Mouse (Mus musculus) hindbrain, embryonic 12.5 days (tissue): ENCODE measurements around the gene Drd4. TPM values are rescaled to one million over a fixed set of nuclear protein-coding genes. Genes with fewer than 3 reads are reported as not detected.
A peak's percentile ranks its signal among the peaks of the same experiment; 100 is the strongest.
"Not testable (repeated sequence)": the region's sequence is repeated elsewhere in the genome, so short reads cannot be mapped to it uniquely, and the experiment has no call there.

ENCODE experiments used
- ATAC-seq: fragments of 200-750 bp; cut with Nextera tagmentation; 2 replicates; pipeline ENCODE4 v1.8.0; 2017; ENCODE audit warnings: moderate TSS enrichment; ENCODE audit not compliant: low FRiP score
- H3K27ac ChIP-seq: fragments of 300-500 bp; sonication (generic); 2 replicates; pipeline ENCODE4 v1.5.1; 2016; ENCODE audit warnings: mild to moderate bottlenecking
- H3K27me3 ChIP-seq: fragments of 300-500 bp; sonication (generic); 2 replicates; pipeline ENCODE4 v1.6.1; 2016; ENCODE audit warnings: mild to moderate bottlenecking
- H3K36me3 ChIP-seq: fragments of 300-500 bp; sonication (generic); 2 replicates; pipeline ENCODE4 v1.6.1; 2016; ENCODE audit warnings: mild to moderate bottlenecking
- H3K4me1 ChIP-seq: fragments of 300-500 bp; sonication (generic); 2 replicates; pipeline ENCODE4 v1.6.1; 2016
- H3K4me2 ChIP-seq: fragments of 300-500 bp; sonication (generic); replicated peaks from 2 replicates; pipeline ENCODE4 v1.6.1; 2016; ENCODE audit warnings: mild to moderate bottlenecking
- H3K4me3 ChIP-seq: fragments of 300-500 bp; sonication (generic); 2 replicates; pipeline ENCODE4 v1.5.1; 2016; ENCODE audit warnings: mild to moderate bottlenecking
- H3K9ac ChIP-seq: fragments of 300-500 bp; sonication (generic); 2 replicates; pipeline ENCODE4 v1.6.1; 2016; ENCODE audit warnings: mild to moderate bottlenecking, moderate library complexity
- H3K9me3 ChIP-seq: fragments of 300-500 bp; sonication (generic); replicated peaks from 2 replicates; pipeline ENCODE4 v1.6.1; 2016; ENCODE audit warnings: mild to moderate bottlenecking
- WGBS: fragments of 180-500 bp; shearing (Covaris S2); methylation state at CpG from one replicate; pipeline ENCODE4 v1.1.7; 2016; 5-methylcytosine and 5-hydroxymethylcytosine counted together
- polyA plus RNA-seq: library from polyadenylated mRNA; unstranded; fragments of >200 nt; fragmentation: Nextera tagmentation; extraction: Ambion mirVana; gene quantifications from 2 replicates; pipeline ENCODE4 v1.2.1, GENCODE M21; 2016

Drd4 gene
- 0.81 and 0.86 TPM in 2 replicates for polyA plus RNA-seq

DNA sequence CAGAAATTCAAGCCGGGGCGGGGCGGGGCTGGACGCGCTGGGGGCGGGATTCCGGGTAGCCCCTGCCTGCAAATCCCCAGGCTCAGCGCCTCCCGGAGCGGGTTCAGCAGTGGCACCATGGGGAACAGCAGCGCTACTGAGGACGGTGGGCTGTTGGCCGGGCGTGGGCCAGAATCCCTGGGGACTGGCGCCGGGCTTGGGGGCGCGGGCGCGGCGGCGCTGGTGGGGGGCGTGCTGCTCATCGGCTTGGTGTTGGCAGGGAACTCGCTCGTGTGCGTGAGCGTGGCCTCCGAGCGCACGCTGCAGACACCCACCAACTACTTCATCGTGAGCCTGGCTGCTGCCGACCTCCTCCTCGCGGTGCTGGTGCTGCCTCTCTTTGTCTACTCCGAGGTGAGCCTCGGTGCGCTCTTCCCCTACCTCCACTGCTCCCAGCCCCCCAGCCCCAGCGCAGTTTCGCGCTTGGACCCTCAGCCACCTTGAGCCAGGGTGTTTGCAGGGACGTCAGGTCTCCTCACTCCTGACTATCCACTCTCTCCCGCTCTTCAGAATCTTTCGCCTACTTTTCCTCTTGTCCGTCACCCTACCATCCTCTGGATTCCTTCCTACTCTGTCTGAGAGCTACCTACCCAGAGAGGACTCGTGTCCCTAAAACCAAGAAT is at the start of gene Drd4:
Drd4 (plus strand) TSS at position 86 of the 662 bp plus-strand sequence.
- peaks cover 30% of the 10 kb centered on the region for H3K4me1 ChIP-seq
- WGBS = 2% methylated on average over 46 of the region's 46 CpGs
- H3K27ac ChIP-seq = no peak within 1 kb of the TSS
- peaks cover 6% of the 10 kb centered on the region for H3K36me3 ChIP-seq
- H3K4me2 ChIP-seq = peak within 1 kb of the TSS; percentile 92
- ATAC-seq = peak; percentile 48; the same call in 1 of the 2 replicates
- H3K9me3 ChIP-seq = no peaks in the 10 kb centered on the region
- H3K4me3 ChIP-seq = peak within 1 kb of the TSS; percentile 51
- H3K27me3 ChIP-seq = peaks cover 70% of the 10 kb centered on the region
- peak within 1 kb of the TSS; percentile 68 for H3K9ac ChIP-seq

DNA sequence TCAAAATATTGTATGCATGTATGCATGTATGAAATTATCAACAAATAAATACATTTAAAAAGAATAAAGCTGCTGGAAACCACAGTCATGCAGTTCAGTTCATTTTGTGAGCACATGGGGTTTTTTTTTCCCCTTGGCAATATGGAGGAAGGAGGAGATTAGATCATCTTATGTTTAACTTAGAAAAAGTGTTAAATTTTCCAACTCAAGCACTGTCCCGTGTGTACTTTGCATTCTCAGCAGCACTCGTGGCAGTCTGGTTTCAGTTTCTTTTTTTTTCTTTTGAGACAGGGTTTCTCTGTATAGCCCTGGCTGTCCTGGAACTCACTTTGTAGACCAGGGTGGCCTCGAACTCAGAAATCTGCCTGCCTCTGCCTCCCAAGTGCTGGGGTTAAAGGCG is 41.3 kb upstream of the Drd4 start:
- not testable (repeated sequence) for H3K27me3 ChIP-seq, ATAC-seq, H3K4me2 ChIP-seq, H3K4me1 ChIP-seq, H3K27ac ChIP-seq, H3K9ac ChIP-seq, H3K9me3 ChIP-seq, H3K4me3 ChIP-seq
- 90% methylated on average over 4 of the region's 4 CpGs for WGBS
- peaks cover 91% of the 10 kb centered on the region for H3K36me3 ChIP-seq

DNA sequence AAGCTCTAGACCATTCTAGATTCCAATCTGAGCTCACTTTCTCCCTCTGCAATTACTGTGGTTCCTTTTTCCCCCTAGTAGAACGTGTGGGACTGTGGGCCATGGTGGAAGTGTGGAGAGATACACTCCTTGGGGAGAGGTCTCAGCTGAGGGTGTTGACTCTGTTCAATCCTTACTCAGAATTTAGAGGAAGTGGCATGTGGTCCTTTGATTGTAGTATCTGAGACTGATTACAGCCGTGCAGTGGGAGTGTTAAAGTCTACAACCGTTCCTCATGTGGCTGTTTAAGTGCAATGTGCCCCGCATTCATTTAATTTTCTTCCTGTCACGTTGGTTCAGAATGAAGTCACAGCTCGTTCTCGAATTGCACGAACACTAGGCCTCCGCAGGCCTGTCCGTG is 35.6 kb upstream of the Drd4 start:
- 92% methylated on average over 10 of the region's 10 CpGs for WGBS

DNA sequence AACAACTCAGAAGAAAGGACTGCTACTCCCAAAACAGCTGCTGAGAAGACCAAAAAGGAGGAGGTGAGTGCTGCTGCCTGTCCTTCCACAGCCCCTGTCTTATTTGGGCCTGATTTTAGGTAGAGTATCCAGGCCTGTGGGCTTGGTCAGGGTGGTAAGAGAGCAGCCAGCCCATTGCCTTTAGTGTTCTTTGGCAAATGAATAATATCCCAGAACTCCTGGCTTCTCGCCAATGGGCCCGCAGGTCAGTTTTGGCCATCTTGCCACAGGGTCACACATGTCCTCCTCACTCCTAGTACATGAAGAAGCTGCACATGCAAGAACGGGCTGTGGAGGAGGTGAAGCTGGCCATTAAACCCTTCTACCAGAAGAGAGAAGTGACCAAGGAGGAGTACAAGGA is 30.3 kb upstream of the Drd4 start:
- WGBS = 93% methylated on average over 3 of the region's 3 CpGs
- Histone ChIP-seq H3K4me3 (no peak overlapping the region), H3K27me3 (no peaks in the 10 kb centered on the region; the same call in 1 of the 2 replicates), H3K27ac (no peak overlapping the region), H3K36me3 (peaks cover 83% of the 10 kb centered on the region), H3K9me3 (no peaks in the 10 kb centered on the region), H3K4me1 (peaks cover 15% of the 10 kb centered on the region; the same call in 1 of the 2 replicates), H3K9ac (no peak overlapping the region), H3K4me2 (no peak overlapping the region)
- no peak for ATAC-seq

More for the DNA sequence above, 35.6 kb upstream of the Drd4 start:
- Histone ChIP-seq H3K9me3 (no peaks in the 10 kb centered on the region), H3K9ac (no peak overlapping the region), H3K4me2 (no peak overlapping the region), H3K27me3 (no peaks in the 10 kb centered on the region), H3K4me1 (no peaks in the 10 kb centered on the region), H3K36me3 (peaks cover 90% of the 10 kb centered on the region), H3K27ac (no peak overlapping the region), H3K4me3 (no peak overlapping the region)
- ATAC-seq = no peak

DNA sequence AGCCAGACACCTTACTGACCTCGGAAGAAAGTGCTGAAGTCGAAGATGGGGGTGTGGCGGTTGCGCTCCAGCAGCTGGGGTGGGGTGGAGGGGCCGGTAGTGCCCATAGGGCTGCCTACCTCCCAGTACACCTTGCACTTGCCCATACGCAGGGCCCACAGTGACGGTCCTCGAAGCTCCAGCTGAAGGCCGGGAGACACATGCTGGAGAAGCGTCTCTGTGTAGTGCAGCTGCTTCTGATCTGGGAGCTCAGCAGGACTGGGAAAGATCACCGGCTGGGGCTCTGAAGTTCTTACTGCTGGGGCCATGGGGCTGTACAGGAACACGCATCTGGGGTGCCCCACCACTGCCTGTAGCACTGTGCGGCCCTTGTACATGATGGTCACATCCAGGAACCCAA is 28.2 kb upstream of the Drd4 start:
- no peak overlapping the region for H3K4me3 ChIP-seq
- H3K4me1 ChIP-seq = peaks cover 15% of the 10 kb centered on the region; the same call in 1 of the 2 replicates
- no peak overlapping the region for H3K9ac ChIP-seq
- 90% methylated on average over 13 of the region's 13 CpGs for WGBS
- no peaks in the 10 kb centered on the region for H3K9me3 ChIP-seq
- no peak for ATAC-seq
- H3K36me3 ChIP-seq = peaks cover 61% of the 10 kb centered on the region
- no peaks in the 10 kb centered on the region; the same call in 1 of the 2 replicates for H3K27me3 ChIP-seq
- no peak overlapping the region for H3K27ac ChIP-seq
- no peak overlapping the region for H3K4me2 ChIP-seq

DNA sequence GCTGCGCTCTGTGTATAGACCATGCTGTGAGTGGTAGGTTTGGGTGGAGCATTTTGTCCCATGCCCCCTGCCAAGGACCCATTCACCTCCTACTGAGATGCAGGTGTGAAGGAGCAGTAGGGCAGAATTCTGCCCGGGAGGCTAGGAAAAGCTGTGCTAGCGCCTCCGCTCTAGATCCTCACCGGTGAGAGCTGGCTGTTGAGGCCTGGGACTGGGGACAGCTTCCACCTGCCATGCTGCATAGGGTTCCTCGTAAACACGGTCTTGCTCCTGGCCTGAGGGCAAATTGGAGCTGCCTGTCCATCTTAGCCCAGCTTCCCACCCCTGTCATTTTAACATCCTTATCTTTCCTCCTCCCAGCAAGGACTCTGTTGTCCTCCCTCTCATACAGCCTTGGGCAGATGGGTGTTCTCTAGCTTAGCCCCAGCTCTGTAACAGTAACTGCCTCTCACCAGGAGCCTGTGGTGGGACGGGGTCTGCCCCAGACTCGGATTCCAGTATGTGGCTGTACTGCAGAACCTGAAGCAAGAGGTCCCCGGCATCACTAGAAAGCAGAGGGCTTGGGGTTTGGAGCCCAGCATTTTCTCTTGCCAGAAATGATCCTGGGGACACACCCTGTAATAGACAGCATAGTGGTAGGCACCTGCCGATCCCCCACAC is 27.6 kb upstream of the Drd4 start:
- Histone ChIP-seq H3K4me2 (no peak overlapping the region), H3K9me3 (no peaks in the 10 kb centered on the region), H3K4me3 (no peak overlapping the region), H3K36me3 (peaks cover 56% of the 10 kb centered on the region), H3K27me3 (no peaks in the 10 kb centered on the region; the same call in 1 of the 2 replicates), H3K27ac (no peak overlapping the region), H3K9ac (no peak overlapping the region), H3K4me1 (peaks cover 15% of the 10 kb centered on the region; the same call in 1 of the 2 replicates)
- ATAC-seq = no peak
- WGBS = 77% methylated on average over 11 of the region's 11 CpGs

DNA sequence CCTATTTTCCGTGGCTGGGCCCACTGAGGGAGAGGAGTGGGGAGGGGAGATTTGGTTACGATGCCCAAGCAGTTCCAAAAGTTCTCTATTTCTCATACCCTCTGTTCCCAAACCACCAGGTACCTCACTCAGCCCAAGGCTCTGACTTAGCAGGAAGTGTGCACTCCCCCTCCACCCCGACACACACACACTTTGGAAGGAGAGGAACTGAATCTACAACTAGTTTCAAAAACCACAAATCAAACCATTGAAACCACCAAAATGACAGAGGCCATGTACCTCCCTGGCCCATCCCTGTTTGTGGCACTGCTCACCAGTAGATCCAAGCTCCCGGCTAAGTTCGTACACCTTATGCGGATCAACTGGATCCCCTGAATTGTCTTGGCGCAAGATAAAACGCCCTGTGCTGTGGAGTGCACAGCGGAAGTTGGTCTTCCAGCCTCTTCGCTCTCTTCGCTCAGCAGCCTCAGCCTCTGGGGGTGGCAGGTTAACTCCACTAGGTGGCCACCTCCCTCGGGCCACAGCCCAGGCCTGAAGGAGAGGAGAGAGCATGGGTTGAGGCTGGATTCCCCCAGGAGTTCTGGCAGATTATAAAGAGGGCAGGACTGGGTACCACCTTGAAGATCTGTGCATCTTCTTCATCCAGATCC is 26.9 kb upstream of the Drd4 start:
- ATAC-seq = peak; percentile 44; the same call in 1 of the 2 replicates
- 44% methylated on average over 12 of the region's 12 CpGs for WGBS
- no peak overlapping the region for H3K9ac ChIP-seq

DNA sequence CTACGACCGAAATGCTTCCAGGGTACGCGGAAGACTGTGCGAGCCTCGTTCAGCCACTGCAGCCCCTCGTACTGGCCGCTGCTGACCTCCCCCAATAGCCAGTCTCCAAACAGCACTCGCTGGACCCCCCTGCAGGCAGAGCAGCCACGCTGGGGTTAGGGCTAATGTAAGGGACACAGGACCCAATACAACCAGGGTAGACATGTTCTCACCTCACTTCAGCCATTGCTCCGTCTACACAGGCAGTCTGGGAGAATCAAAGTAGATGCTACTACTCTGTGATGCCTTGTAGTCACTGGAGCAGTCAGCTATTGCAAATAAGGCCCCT is 26.4 kb upstream of the Drd4 start:
- Histone ChIP-seq H3K9ac (no peak overlapping the region), H3K9me3 (no peaks in the 10 kb centered on the region), H3K36me3 (peaks cover 44% of the 10 kb centered on the region), H3K4me1 (peaks cover 15% of the 10 kb centered on the region; the same call in 1 of the 2 replicates), H3K4me2 (peak overlapping the region; percentile 48; the same call in 1 of the 2 replicates), H3K27ac (no peak overlapping the region), H3K4me3 (no peak overlapping the region), H3K27me3 (no peaks in the 10 kb centered on the region; the same call in 1 of the 2 replicates)
- WGBS = 44% methylated on average over 11 of the region's 11 CpGs
- no peak for ATAC-seq

More for the DNA sequence above, 26.9 kb upstream of the Drd4 start:
- Histone ChIP-seq H3K9me3 (no peaks in the 10 kb centered on the region), H3K4me1 (peaks cover 15% of the 10 kb centered on the region; the same call in 1 of the 2 replicates), H3K36me3 (peaks cover 49% of the 10 kb centered on the region), H3K4me2 (no peak overlapping the region), H3K27ac (no peak overlapping the region), H3K4me3 (no peak overlapping the region), H3K27me3 (no peaks in the 10 kb centered on the region; the same call in 1 of the 2 replicates)

DNA sequence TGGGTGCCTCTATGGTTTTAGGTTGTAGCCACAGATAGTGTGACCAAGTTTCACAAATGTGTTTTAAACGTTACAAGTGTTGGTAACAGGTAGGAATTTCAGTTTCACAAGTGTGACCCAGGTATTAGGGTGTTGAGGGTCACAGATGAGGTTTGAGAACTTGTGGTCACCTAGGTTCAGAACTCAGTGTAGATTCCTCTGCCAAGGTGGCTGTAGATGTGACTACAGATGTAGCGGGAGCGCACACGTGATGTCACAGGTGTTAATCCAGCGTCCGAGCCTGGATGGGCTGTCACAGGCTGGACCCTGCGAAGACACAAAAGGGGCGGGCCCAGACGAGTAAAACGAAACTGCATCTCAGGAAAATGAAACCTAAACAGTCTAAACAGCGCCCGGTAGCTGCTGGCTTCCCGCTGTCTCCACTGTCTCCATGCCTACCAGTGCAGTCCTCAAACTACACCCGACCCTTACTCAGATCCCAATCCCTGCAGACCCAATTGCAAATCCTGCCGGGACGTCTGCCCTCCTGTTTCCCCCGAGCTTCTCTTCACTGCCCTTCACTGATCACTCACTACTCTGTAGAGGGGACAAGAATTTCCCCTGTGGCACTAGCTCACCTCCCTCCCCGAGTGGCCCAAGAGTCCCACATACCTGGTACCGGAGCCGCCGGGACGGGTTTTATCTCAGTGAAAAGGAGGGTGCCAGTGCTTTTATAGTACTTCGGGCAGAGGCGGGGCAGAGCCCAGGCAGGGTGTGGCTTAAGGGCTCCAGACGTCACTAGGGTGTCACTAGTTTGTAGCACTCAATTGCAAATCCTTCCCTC is 25.9 kb upstream of the Drd4 start, which contains the start of gene Irf7:
Irf7 (minus strand) TSS at position 743 of the 823 bp plus-strand sequence.
- Histone ChIP-seq H3K4me3 (peak within 1 kb of the TSS; percentile 20), H3K9ac (peak within 1 kb of the TSS; percentile 46; the same call in 1 of the 2 replicates), H3K9me3 (no peaks in the 10 kb centered on the region), H3K27me3 (no peaks in the 10 kb centered on the region; the same call in 1 of the 2 replicates), H3K36me3 (peaks cover 38% of the 10 kb centered on the region), H3K27ac (no peak within 1 kb of the TSS), H3K4me2 (peak within 1 kb of the TSS; percentile 48), H3K4me1 (peaks cover 15% of the 10 kb centered on the region; the same call in 1 of the 2 replicates)
- 0 out of 2 replicates have a peak, but pooled peaks have one; percentile 38 for ATAC-seq
- WGBS = 15% methylated on average over 25 of the region's 25 CpGs

DNA sequence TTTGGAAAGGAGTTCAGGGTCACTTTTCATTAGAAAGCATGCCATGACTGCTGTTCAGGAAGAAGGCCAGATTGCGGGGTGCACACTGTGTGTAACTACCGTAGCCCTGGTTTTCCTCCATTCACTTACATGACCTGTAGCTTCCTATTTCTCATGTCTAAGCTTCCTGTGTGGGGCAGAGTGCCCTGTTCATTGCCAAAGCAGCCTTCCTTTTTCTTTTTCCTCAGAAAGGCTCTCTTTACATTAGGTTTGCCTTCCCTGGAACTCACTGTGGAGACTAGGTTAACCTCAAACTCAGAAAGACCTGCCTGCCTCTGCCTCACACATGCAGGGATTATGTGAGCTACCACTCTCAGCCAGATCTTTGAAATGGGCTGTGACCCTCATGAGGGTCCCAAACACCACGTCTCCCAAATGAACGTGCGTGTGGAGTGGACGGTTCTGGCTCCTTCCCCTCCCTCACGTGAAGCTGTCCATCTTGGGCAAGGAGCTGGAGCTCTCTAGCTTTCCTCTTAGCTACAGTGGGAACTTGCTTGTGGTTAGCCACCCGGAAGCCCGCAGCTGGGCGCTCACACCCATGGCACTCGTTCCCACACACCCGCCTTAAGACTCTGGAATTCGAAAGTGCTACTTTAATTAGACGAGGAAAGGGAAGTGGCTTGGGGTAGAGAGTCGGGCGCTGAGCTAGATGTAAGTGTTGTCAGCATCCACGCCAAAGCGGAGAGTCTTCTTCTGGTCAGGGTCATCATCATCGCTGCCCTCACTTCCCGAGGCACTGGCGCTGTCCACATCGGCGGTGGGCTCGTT is 23.1 kb upstream of the Drd4 start:
- H3K9me3 ChIP-seq = no peaks in the 10 kb centered on the region

DNA sequence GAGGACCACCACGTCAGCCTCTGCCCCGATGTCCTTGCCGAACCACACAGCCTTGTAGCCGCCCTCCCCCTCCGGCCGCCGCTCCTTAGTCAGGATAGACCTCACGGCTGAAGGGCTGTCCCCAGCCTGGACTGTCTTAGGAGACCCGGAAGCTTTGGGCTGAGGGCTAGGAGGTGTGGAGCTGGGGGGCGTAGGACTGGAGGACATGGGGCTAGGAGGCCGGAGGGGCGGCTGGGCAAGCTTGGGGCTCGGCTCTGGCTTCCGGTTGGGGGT is 22.6 kb upstream of the Drd4 start:
- Histone ChIP-seq H3K4me3 (no peak overlapping the region), H3K36me3 (peaks cover 5% of the 10 kb centered on the region), H3K9ac (no peak overlapping the region), H3K27me3 (no peaks in the 10 kb centered on the region; the same call in 1 of the 2 replicates), H3K4me2 (no peak overlapping the region), H3K9me3 (no peaks in the 10 kb centered on the region), H3K4me1 (peaks cover 15% of the 10 kb centered on the region; the same call in 1 of the 2 replicates), H3K27ac (no peak overlapping the region)
- 80% methylated on average over 14 of the region's 14 CpGs for WGBS
- ATAC-seq = no peak

More for the DNA sequence above, 23.1 kb upstream of the Drd4 start:
- Histone ChIP-seq H3K4me2 (no peak overlapping the region), H3K27me3 (no peaks in the 10 kb centered on the region; the same call in 1 of the 2 replicates), H3K9ac (no peak overlapping the region), H3K27ac (no peak overlapping the region), H3K4me3 (no peak overlapping the region), H3K36me3 (peaks cover 11% of the 10 kb centered on the region), H3K4me1 (peaks cover 15% of the 10 kb centered on the region; the same call in 1 of the 2 replicates)
- ATAC-seq = no peak
- 77% methylated on average over 24 of the region's 24 CpGs for WGBS
